Mouse (Mus musculus) CH12.LX (cell line): ENCODE measurements at regions not wholly inside any gene's neighbourhood (a gene's known extent, or its start where the extent isn't known, plus 50 kb on each side); places are given as distances from the start of the nearest gene placed in this dataset.

ENCODE experiments used
- DNase-seq: peaks from one replicate; pipeline ENCODE4 v3.0.0-alpha.2; 2013; ENCODE audit errors: extremely low read depth
- H3K27ac ChIP-seq: 2 replicates; pipeline ENCODE4 v1.5.1; 2012; ENCODE audit warnings: low read depth, mild to moderate bottlenecking, control low read depth, moderate library complexity; ENCODE audit not compliant: insufficient read depth
- H3K27me3 ChIP-seq: replicated peaks from 2 replicates; pipeline ENCODE3; 2012; ENCODE audit warnings: inconsistent platforms
- H3K36me3 ChIP-seq, 2 experiments: replicated peaks in 1 of 2; 2 replicates each; pipeline versions ENCODE3 to v1.6.1; 2012; ENCODE audit warnings: inconsistent platforms in 1 of 2, low read length in 1 of 2, mild to moderate bottlenecking in 1 of 2, mixed read lengths in 1 of 2, moderate library complexity in 1 of 2; ENCODE audit not compliant: control insufficient read depth in 1 of 2, insufficient read depth in 1 of 2
- H3K4me1 ChIP-seq, 2 experiments: 2 replicates each; pipeline ENCODE4 v1.6.1; 2012; ENCODE audit warnings: inconsistent platforms in 1 of 2, moderate library complexity in 1 of 2; ENCODE audit not compliant: insufficient read depth in 2 of 2, control insufficient read depth in 1 of 2
- H3K4me2 ChIP-seq: 2 replicates; pipeline ENCODE4 v1.6.1; 2012; ENCODE audit warnings: low read depth, mild to moderate bottlenecking, control low read depth; ENCODE audit not compliant: poor library complexity, insufficient read depth, severe bottlenecking
- H3K4me3 ChIP-seq, 3 experiments: fragments of 150-350 bp in 1 of 3; sonication (generic) in 1 of 3; replicated peaks in 1 of 3; 2 replicates each; pipeline versions ENCODE3 to v1.5.1; 2011 to 2012; ENCODE audit warnings: low read depth in 2 of 3, low read length in 2 of 3, mild to moderate bottlenecking in 2 of 3, moderate library complexity in 2 of 3, control low read depth in 1 of 3, improper control_type of control experiment in 1 of 3, inconsistent platforms in 1 of 3, mixed read lengths in 1 of 3; ENCODE audit not compliant: poor library complexity in 1 of 3
- H3K79me2 ChIP-seq: replicated peaks from 2 replicates; pipeline ENCODE4 v1.6.1; 2012; ENCODE audit warnings: mild to moderate bottlenecking, moderate library complexity; ENCODE audit not compliant: control insufficient read depth, poor library complexity, insufficient read depth, severe bottlenecking; ENCODE audit errors: extremely low read depth
- H3K9ac ChIP-seq: 2 replicates; pipeline ENCODE4 v1.6.1; 2012; ENCODE audit warnings: low read depth, mild to moderate bottlenecking, control low read depth, moderate library complexity; ENCODE audit not compliant: insufficient read depth
- H3K9me3 ChIP-seq: replicated peaks from 2 replicates; pipeline ENCODE3; 2012; ENCODE audit warnings: low read length, inconsistent platforms, mixed read lengths
- CHD1 ChIP-seq: IDR thresholded peaks from 2 replicates; pipeline ENCODE4 v1.6.1; 2012; ENCODE audit warnings: low read depth, low read length, improper control_type of control experiment, inconsistent platforms
- E2F4 ChIP-seq: IDR thresholded peaks from 2 replicates; pipeline ENCODE4 v1.6.1; 2011; ENCODE audit warnings: low read depth, low read length, improper control_type of control experiment; ENCODE audit not compliant: insufficient replicate concordance
- ELF1 ChIP-seq: IDR thresholded peaks from 2 replicates; pipeline ENCODE4 v1.6.1; 2014; ENCODE audit warnings: low read depth, mild to moderate bottlenecking, inconsistent platforms, low read length, improper control_type of control experiment
- EP300 ChIP-seq: IDR thresholded peaks from 2 replicates; pipeline ENCODE4 v1.6.1; 2011; ENCODE audit warnings: low read length, improper control_type of control experiment
- GABPA ChIP-seq: IDR thresholded peaks from 2 replicates; pipeline ENCODE4 v1.6.1; 2012; ENCODE audit warnings: low read depth, low read length, improper control_type of control experiment, inconsistent platforms; ENCODE audit not compliant: insufficient replicate concordance
- KAT2A ChIP-seq: IDR thresholded peaks from 2 replicates; pipeline ENCODE4 v1.6.1; 2012; ENCODE audit warnings: low read length, improper control_type of control experiment, inconsistent platforms; ENCODE audit not compliant: insufficient replicate concordance
- MAFK ChIP-seq: IDR thresholded peaks from 2 replicates; pipeline ENCODE4 v1.6.1; 2011; ENCODE audit warnings: low read length, improper control_type of control experiment; ENCODE audit not compliant: insufficient replicate concordance
- MXI1 ChIP-seq: IDR thresholded peaks from 2 replicates; pipeline ENCODE4 v1.6.1; 2011; ENCODE audit warnings: mild to moderate bottlenecking, low read depth, low read length, improper control_type of control experiment
- RAD21 ChIP-seq: IDR thresholded peaks from 2 replicates; pipeline ENCODE4 v1.6.1; 2011; ENCODE audit warnings: low read depth, mild to moderate bottlenecking, low read length, improper control_type of control experiment, moderate library complexity
- ZC3H11A ChIP-seq: IDR thresholded peaks from 2 replicates; pipeline ENCODE4 v1.6.1; 2012; ENCODE audit warnings: low read depth, mild to moderate bottlenecking, inconsistent platforms, low read length, improper control_type of control experiment
- ZMIZ1 ChIP-seq: IDR thresholded peaks from 2 replicates; pipeline ENCODE4 v1.6.1; 2012; ENCODE audit warnings: low read depth, mild to moderate bottlenecking, inconsistent platforms, low read length, improper control_type of control experiment
- dilution Hi-C: fragments of 300-500 bp; cut with MboI; formaldehyde crosslinking; loops from 2 replicates; pipeline ENCODE4 v1.14.3; 2020; ENCODE audit warnings: low sequenced_read_pairs; ENCODE audit not compliant: extremely low pct_unique_long_range_greater_than_20kb, extremely low pct_ligation_motif_present
- in situ Hi-C: fragments of 300-500 bp; cut with MboI; formaldehyde crosslinking; loops from 3 replicates; pipeline ENCODE4 v1.14.3; 2019; ENCODE audit warnings: low sequenced_read_pairs, low pct_ligation_motif_present, low pct_unique_long_range_greater_than_20kb, mixed read lengths

- peak overlapping the region; percentile 63; the same call in 1 of the 2 replicates for H3K4me2 ChIP-seq
- dilution Hi-C loops: no loop called here
- no peak overlapping the region for H3K4me3 ChIP-seq
- H3K27ac ChIP-seq: no peak overlapping the region
- H3K9ac ChIP-seq: no peak overlapping the region
- no peaks in the 10 kb centered on the region for H3K27me3 ChIP-seq
- no peaks in the 10 kb centered on the region for H3K79me2 ChIP-seq
- no peaks in the 10 kb centered on the region for H3K4me1 ChIP-seq
- in situ Hi-C loops: no loop called here
- DNase-seq: no peak
- TF ChIP-seq EP300 (no peak), ZC3H11A (no peak), MAFK (no peak), GABPA (no peak)
- peaks cover 2% of the 10 kb centered on the region for H3K9me3 ChIP-seq
- no peaks in the 10 kb centered on the region for H3K36me3 ChIP-seq
Measured at GRCm38 (mm10) chr17:50428004-50428560, 81.1 kb upstream of the Plcl2 start.

GRCm38 (mm10) chr17:50432559-50432958 is 76.6 kb upstream of the Plcl2 start:
- H3K4me2 ChIP-seq: no peak overlapping the region
- no peaks in the 10 kb centered on the region for H3K79me2 ChIP-seq
- no peak overlapping the region for H3K4me3 ChIP-seq
- in situ Hi-C loops (no loop called here), dilution Hi-C loops (no loop called here)
- no peaks in the 10 kb centered on the region for H3K9me3 ChIP-seq
- no peak overlapping the region for H3K27ac ChIP-seq
- H3K9ac ChIP-seq: no peak overlapping the region
- no peak for DNase-seq
- no peaks in the 10 kb centered on the region for H3K36me3 ChIP-seq
- no peaks in the 10 kb centered on the region for H3K27me3 ChIP-seq
- TF ChIP-seq CHD1 (no peak), ZMIZ1 (no peak), MXI1 (no peak), RAD21 (no peak)
- no peaks in the 10 kb centered on the region for H3K4me1 ChIP-seq

GRCm38 (mm10) chr17:50438960-50439359 is 70.2 kb upstream of the Plcl2 start:
- TF ChIP-seq KAT2A (no peak), ELF1 (no peak), E2F4 (no peak), GABPA (no peak)
- in situ Hi-C loops: no loop called here

More at GRCm38 (mm10) chr17:50438960-50439359, 70.2 kb upstream of the Plcl2 start:
- no peaks in the 10 kb centered on the region for H3K9me3 ChIP-seq
- DNase-seq: no peak
- H3K4me2 ChIP-seq: no peak overlapping the region
- H3K36me3 ChIP-seq: no peaks in the 10 kb centered on the region
- no peak overlapping the region for H3K9ac ChIP-seq
- no peak overlapping the region for H3K4me3 ChIP-seq
- dilution Hi-C loops: no loop called here
- H3K27ac ChIP-seq: no peak overlapping the region
- H3K27me3 ChIP-seq: no peaks in the 10 kb centered on the region
- no peaks in the 10 kb centered on the region for H3K79me2 ChIP-seq
- no peaks in the 10 kb centered on the region for H3K4me1 ChIP-seq
